Comparison of ENCODE assay signal across 22 mouse cellular contexts in the genomic region with DNA sequence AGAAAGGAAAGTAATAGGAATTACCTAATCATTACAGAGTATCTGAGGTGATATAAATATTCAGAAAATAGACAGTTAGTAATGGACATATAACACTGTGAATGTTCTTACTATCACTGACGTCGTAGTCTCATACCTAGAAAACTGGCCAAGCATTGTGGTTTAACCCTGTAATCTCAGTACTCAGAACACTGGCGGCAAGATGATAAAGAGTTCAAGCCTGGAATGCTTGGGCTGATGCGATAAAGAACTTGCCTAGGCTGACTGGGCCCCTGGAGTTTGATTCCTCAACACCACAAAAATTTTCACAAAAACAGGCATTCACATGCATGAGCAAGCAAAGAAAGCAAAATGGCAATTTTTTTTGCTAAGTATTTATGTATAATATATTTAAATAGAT. TPM values are rescaled to one million over a fixed set of nuclear protein-coding genes. Genes with fewer than 3 reads are reported as not detected.
A peak's percentile ranks its signal among the peaks of the same experiment; 100 is the strongest.
DNase-seq lines count a peak whose midpoint lies in the region; ATAC-seq and TF ChIP-seq lines count a peak whose summit lies in the region.
"Had no signal": no experiment of that assay in that cellular context is flagged by ENCODE, and none has a peak within 500 bp of the region (broad histone marks: within the 10 kb centered on the region; RNA-seq: fewer than 3 reads in every experiment).

No protein-coding gene starts in this region.

- no peaks in the 10 kb centered on the region for H3K27me3 ChIP-seq in G1E (ENCODE audit: insufficient read depth, low read length)
- H3K27me3 ChIP-seq in liver, embryonic 15.5 days: no peaks in the 10 kb centered on the region
- H3K27me3 ChIP-seq: heart, embryonic 15.5 days had no signal

- no peak overlapping the region for H3K4me3 ChIP-seq in G1E (ENCODE audit: low read depth, low read length)
- H3K4me3 ChIP-seq in liver, embryonic 15.5 days (replicated peaks): no peak overlapping the region
- H3K4me3 ChIP-seq: heart, embryonic 10.5 days; heart, embryonic 15.5 days had no signal

- H3K27ac ChIP-seq in liver, embryonic 15.5 days (replicated peaks): no peak overlapping the region
- H3K27ac ChIP-seq: heart, embryonic 10.5 days; heart, embryonic 15.5 days had no signal

- H3K4me1 ChIP-seq in G1E (ENCODE audit: insufficient read depth, low read depth, low read length): peaks cover 56% of the 10 kb centered on the region
- peaks cover 62% of the 10 kb centered on the region for H3K4me1 ChIP-seq in liver, embryonic 15.5 days (replicated peaks)

- no peak for TF ChIP-seq CTCF in G1E (IDR thresholded peaks at IDR 0.05; ENCODE audit: low read depth, low read length)

- peak; percentile 69 for ATAC-seq in G1E (ENCODE audit: extremely low read depth, insufficient number of reproducible peaks, low FRiP score, poor library complexity, severe bottlenecking)
- peak; percentile 76 for ATAC-seq in liver, embryonic 15.5 days (ENCODE audit: insufficient read depth)
- ATAC-seq in CD4-positive, CD25-positive, alpha-beta regulatory T cell, adult 4 months: no peak
- ATAC-seq: forebrain, embryonic 14.5 days; hindbrain, embryonic 16.5 days; intestine, postnatal 0 days had no signal

- 17% methylated on average over 4 of the region's 4 CpGs for WGBS in liver, embryonic 15.5 days (ENCODE audit: insufficient replicate concordance)

- peaks cover 43% of the 10 kb centered on the region for H3K36me3 ChIP-seq in G1E (replicated peaks)
- peaks cover 15% of the 10 kb centered on the region for H3K36me3 ChIP-seq in liver, embryonic 15.5 days (replicated peaks)

- H3K9me3 ChIP-seq in G1E (replicated peaks): no peaks in the 10 kb centered on the region
- no peaks in the 10 kb centered on the region for H3K9me3 ChIP-seq in liver, embryonic 15.5 days (replicated peaks)
- H3K9me3 ChIP-seq: heart, embryonic 10.5 days; heart, embryonic 15.5 days had no signal

- H3K4me2 ChIP-seq in liver, embryonic 15.5 days: peak overlapping the region; percentile 7; the same call in 1 of the 2 replicates
- H3K4me2 ChIP-seq: heart, embryonic 15.5 days had no signal

- DNase-seq in G1E (ENCODE audit: low spot score): peak; percentile 45
- peak; percentile 51 for DNase-seq in c-Kit-positive CD71-negative TER-119-negative erythroid progenitor cells, embryonic 14.5 days (ENCODE audit: low read depth)
- peak; percentile 62 for DNase-seq in liver
- DNase-seq in layer of hippocampus, adult 11-12 months (ENCODE audit: low spot score): no peak
- DNase-seq in cerebellum, adult 8-10 months: no peak
- no peak for DNase-seq in urinary bladder, postnatal 10 days (ENCODE audit: low spot score)
- DNase-seq: adrenal gland, adult 8-10 months; cerebellum, adult 18-20 months; cerebellum, postnatal 14 days; kidney, postnatal 14 days; lung, postnatal 4 days; midbrain, embryonic 14.5 days; right cerebral cortex, postnatal 25 days; thymus, adult 18-20 months; thymus, postnatal 4 days had no signal

- no peak overlapping the region for H3K9ac ChIP-seq in liver, embryonic 15.5 days
- H3K9ac ChIP-seq: heart, embryonic 15.5 days had no signal

RNA-seq across cellular contexts. Expression of gene Cpd, which starts 8.2 kb away (rescaled TPM):
- total RNA-seq in G1E (2014; fragmentation: Nextera tagmentation): 421 and 456 TPM in 2 replicates
- 152 and 167 TPM in 2 replicates for total RNA-seq in G1E (2017)
- polyA plus RNA-seq in G1E (2012): 49.7 and 52.1 TPM in 2 replicates
- polyA plus RNA-seq in liver, embryonic 15.5 days (2015; fragmentation: Nextera tagmentation; extraction: Ambion mirVana): 4.7 and 4.8 TPM in 2 replicates
- 1 to 10 TPM; 3.5 to 4.0 TPM for polyA plus RNA-seq in CD4-positive, CD25-positive, alpha-beta regulatory T cell, adult 4 months (2017; shearing (Covaris generic))

Comparison
In these comparisons a context has a peak if more than half of its experiments do, and no peak if none do; other contexts are left out.
1. DNase-seq: peak in G1E (single experiment), c-Kit-positive CD71-negative TER-119-negative erythroid progenitor cells, embryonic 14.5 days (single experiment) and liver (single experiment); none in layer of hippocampus, adult 11-12 months (single experiment), cerebellum, adult 8-10 months (single experiment) and urinary bladder, postnatal 10 days (single experiment).